Mouse (Mus musculus): ENCODE measurements around the gene Ltbp3. TPM values are rescaled to one million over a fixed set of nuclear protein-coding genes. Genes with fewer than 3 reads are reported as not detected.
A peak's percentile ranks its signal among the peaks of the same experiment; 100 is the strongest.

The Ltbp3 gene
- polyA plus RNA-seq, 1 experiment from 2014 or later = 1.4 TPM

- no peak for ATAC-seq
- H3K4me3 ChIP-seq (ENCODE audit: low read depth, low read length) = 0 out of 2 replicates have a peak overlapping the region, but pooled peaks have one; percentile 1
- peaks cover 61% of the 10 kb centered on the region for H3K4me1 ChIP-seq (ENCODE audit: insufficient read depth)
Observed at GRCm38 (mm10) chr19:5806051-5806808, 65.5 kb downstream of the Ltbp3 start.

GRCm38 (mm10) chr19:5806809-5807205 is 66.1 kb downstream of the Ltbp3 start:
- Histone ChIP-seq H3K9me3 (ENCODE audit: low read length) (no peaks in the 10 kb centered on the region), H3K27ac (ENCODE audit: low read depth) (peak overlapping the region; percentile 98), H3K4me2 (ENCODE audit: low read depth, low read length) (peak overlapping the region; percentile 48), H3K36me3 (replicated peaks; ENCODE audit: insufficient read depth, low read length) (no peaks in the 10 kb centered on the region), H3K4me3 (ENCODE audit: low read depth, low read length) (no peak overlapping the region), H3K9ac (replicated peaks) (peak overlapping the region; percentile 56), H3K4me1 (ENCODE audit: insufficient read depth) (peaks cover 65% of the 10 kb centered on the region), H3K27me3 (ENCODE audit: insufficient read depth, low read length) (no peaks in the 10 kb centered on the region)
- 18% methylated on average over 6 of the region's 6 CpGs for WGBS (ENCODE audit: insufficient replicate concordance)
- ATAC-seq (no peak), DNase-seq (peak; percentile 56)
- no peak for TF ChIP-seq EP300 (IDR thresholded peaks at IDR 0.05; ENCODE audit: low read depth)
- no peak for TF ChIP-seq CTCF (IDR thresholded peaks at IDR 0.05; ENCODE audit: low read depth)

More at GRCm38 (mm10) chr19:5806051-5806808, 65.5 kb downstream of the Ltbp3 start:
- 19% methylated on average over 8 of the region's 8 CpGs for WGBS (ENCODE audit: insufficient replicate concordance)
- no peak for TF ChIP-seq CTCF (IDR thresholded peaks at IDR 0.05; ENCODE audit: low read depth)
- peak; percentile 40; the same call in 1 of the 2 replicates for TF ChIP-seq EP300 (IDR thresholded peaks at IDR 0.05; ENCODE audit: low read depth)
- Histone ChIP-seq H3K4me2 (ENCODE audit: low read depth, low read length) (peak overlapping the region; percentile 48), H3K9me3 (ENCODE audit: low read length) (no peaks in the 10 kb centered on the region), H3K27ac (ENCODE audit: low read depth) (peak overlapping the region; percentile 98), H3K9ac (replicated peaks) (peak overlapping the region; percentile 56), H3K27me3 (ENCODE audit: insufficient read depth, low read length) (no peaks in the 10 kb centered on the region), H3K36me3 (replicated peaks; ENCODE audit: insufficient read depth, low read length) (peaks cover under 1% of the 10 kb centered on the region; the same call in 1 of the 2 replicates)
- DNase-seq = no peak

GRCm38 (mm10) chr19:5807740-5808139 is 67.0 kb downstream of the Ltbp3 start:
- Histone ChIP-seq H3K4me1 (ENCODE audit: insufficient read depth) (peaks cover 69% of the 10 kb centered on the region), H3K27ac (ENCODE audit: low read depth) (peak overlapping the region; percentile 98), H3K36me3 (replicated peaks; ENCODE audit: insufficient read depth, low read length) (no peaks in the 10 kb centered on the region), H3K9me3 (ENCODE audit: low read length) (no peaks in the 10 kb centered on the region), H3K27me3 (ENCODE audit: insufficient read depth, low read length) (no peaks in the 10 kb centered on the region), H3K9ac (replicated peaks) (no peak overlapping the region), H3K4me2 (ENCODE audit: low read depth, low read length) (no peak overlapping the region), H3K4me3 (ENCODE audit: low read depth, low read length) (no peak overlapping the region)
- ATAC-seq (no peak), DNase-seq (no peak)
- WGBS (ENCODE audit: insufficient replicate concordance) = 45% methylated on average over 2 of the region's 3 CpGs
- no peak for TF ChIP-seq EP300 (IDR thresholded peaks at IDR 0.05; ENCODE audit: low read depth)
- TF ChIP-seq CTCF (IDR thresholded peaks at IDR 0.05; ENCODE audit: low read depth) = no peak

Other genes starting within 250 kb of the Ltbp3 start
- not detected in 2 replicates for gene 1700020D05Rik, start 237.1 kb upstream of the Ltbp3 start, polyA plus RNA-seq (2015; fragmentation: Nextera tagmentation; extraction: Ambion mirVana)
- 2.6 and 3.0 TPM in 2 replicates for gene Snx32, start 230.4 kb upstream of the Ltbp3 start, polyA plus RNA-seq (2015; fragmentation: Nextera tagmentation; extraction: Ambion mirVana)
- gene Ovol1, start 180.3 kb upstream of the Ltbp3 start, polyA plus RNA-seq (2015; fragmentation: Nextera tagmentation; extraction: Ambion mirVana) = 0.06 TPM in 1 of 2 replicates, not detected in the other
- 3.1 and 3.4 TPM in 2 replicates for gene Ap5b1, start 172.9 kb upstream of the Ltbp3 start, polyA plus RNA-seq (2015; fragmentation: Nextera tagmentation; extraction: Ambion mirVana)
- 78.4 and 79.1 TPM in 2 replicates for gene Rnaseh2c, start 139.0 kb upstream of the Ltbp3 start, polyA plus RNA-seq (2015; fragmentation: Nextera tagmentation; extraction: Ambion mirVana)
- gene Kat5, start 130.7 kb upstream of the Ltbp3 start, polyA plus RNA-seq (2015; fragmentation: Nextera tagmentation; extraction: Ambion mirVana) = 15.1 and 15.8 TPM in 2 replicates
- gene Rela, start 103.4 kb upstream of the Ltbp3 start, polyA plus RNA-seq (2015; fragmentation: Nextera tagmentation; extraction: Ambion mirVana) = 21.3 and 22.6 TPM in 2 replicates
- gene Sipa1, start 77.2 kb upstream of the Ltbp3 start, polyA plus RNA-seq (2015; fragmentation: Nextera tagmentation; extraction: Ambion mirVana) = 14.1 and 15.3 TPM in 2 replicates
- gene Map3k11, start 52.2 kb upstream of the Ltbp3 start, polyA plus RNA-seq (2015; fragmentation: Nextera tagmentation; extraction: Ambion mirVana) = 10.4 and 12.5 TPM in 2 replicates
- 5.2 and 5.6 TPM in 2 replicates for gene Pcnx3, start 52.0 kb upstream of the Ltbp3 start, polyA plus RNA-seq (2015; fragmentation: Nextera tagmentation; extraction: Ambion mirVana)
- gene Kcnk7, start 36.5 kb upstream of the Ltbp3 start, polyA plus RNA-seq (2015; fragmentation: Nextera tagmentation; extraction: Ambion mirVana) = 0.17 and 0.18 TPM in 2 replicates
- gene Ehbp1l1, start 14.6 kb upstream of the Ltbp3 start, polyA plus RNA-seq (2015; fragmentation: Nextera tagmentation; extraction: Ambion mirVana) = 38.5 and 42.5 TPM in 2 replicates
- 28.9 and 31.0 TPM in 2 replicates for gene Fam89b, start 11.3 kb upstream of the Ltbp3 start, polyA plus RNA-seq (2015; fragmentation: Nextera tagmentation; extraction: Ambion mirVana)
- gene Scyl1, start 30.5 kb downstream of the Ltbp3 start, polyA plus RNA-seq (2015; fragmentation: Nextera tagmentation; extraction: Ambion mirVana) = 16.9 and 17.0 TPM in 2 replicates
- 8.5 and 9.0 TPM in 2 replicates for gene Frmd8, start 134.4 kb downstream of the Ltbp3 start, polyA plus RNA-seq (2015; fragmentation: Nextera tagmentation; extraction: Ambion mirVana)
- 8.4 and 9.1 TPM in 2 replicates for gene Slc25a45, start 136.9 kb downstream of the Ltbp3 start, polyA plus RNA-seq (2015; fragmentation: Nextera tagmentation; extraction: Ambion mirVana)
- gene Tigd3, start 153.2 kb downstream of the Ltbp3 start, polyA plus RNA-seq (2015; fragmentation: Nextera tagmentation; extraction: Ambion mirVana) = 1.5 and 1.7 TPM in 2 replicates
- 28.1 and 32.6 TPM in 2 replicates for gene Dpf2, start 172.1 kb downstream of the Ltbp3 start, polyA plus RNA-seq (2015; fragmentation: Nextera tagmentation; extraction: Ambion mirVana)
- 3.0 TPM in 2 replicates for gene Cdc42ep2, start 183.9 kb downstream of the Ltbp3 start, polyA plus RNA-seq (2015; fragmentation: Nextera tagmentation; extraction: Ambion mirVana)
- gene Pola2, start 223.3 kb downstream of the Ltbp3 start, polyA plus RNA-seq (2015; fragmentation: Nextera tagmentation; extraction: Ambion mirVana) = 19.2 and 21.5 TPM in 2 replicates
- gene Slc22a20, start 245.2 kb downstream of the Ltbp3 start, polyA plus RNA-seq (2015; fragmentation: Nextera tagmentation; extraction: Ambion mirVana) = 0.09 TPM in 1 of 2 replicates, not detected in the other

Data from liver, postnatal 0 days (tissue).